Mouse (Mus musculus): ENCODE measurements around the gene Ipo9.
A peak's percentile ranks its signal among the peaks of the same experiment; 100 is the strongest.

GRCm38 (mm10) chr1:135368245-135368644 lies 62.1 kb downstream of the Ipo9 start:
- TF ChIP-seq POLR2A (IDR thresholded peaks at IDR 0.05; ENCODE audit: control insufficient read depth in 1 of 2, insufficient read depth in 1 of 2, low read depth in 1 of 2, low read length in 2 of 2, poor library complexity in 1 of 2) (no peak), RAD21 (IDR thresholded peaks at IDR 0.05; ENCODE audit: low read depth, low read length) (peak; percentile 84), CTCF (IDR thresholded peaks at IDR 0.05 in 2 of 3, conservative IDR thresholded peaks at IDR 0.05 in 1 of 3; ENCODE audit: control insufficient read depth in 1 of 3, insufficient read depth in 1 of 3, low read depth in 2 of 3, low read length in 3 of 3, poor library complexity in 1 of 3, severe bottlenecking in 1 of 3) (peak; percentile 70 to 89 (median 88)), CHD2 (IDR thresholded peaks at IDR 0.05; ENCODE audit: low read length) (no peak), ZNF384 (IDR thresholded peaks at IDR 0.05; ENCODE audit: low read depth, low read length) (no peak)
